Mouse (Mus musculus): Measurements from ENCODE around the gene P2ry10b. TPM values are rescaled to one million over a fixed set of nuclear protein-coding genes. Genes with fewer than 3 reads are reported as not detected.

P2ry10b gene
- polyA plus RNA-seq (2014; fragmentation: Nextera tagmentation; extraction: Ambion mirVana), result 0.21 and 0.24 TPM in 2 replicates

GRCm38 (mm10) chrX:107148681-107149080 is at the start of gene P2ry10b:
P2ry10b (plus strand) TSS chrX:107148927.
- Histone ChIP-seq H3K4me3 (ENCODE audit: low read depth, low read length) (no peak within 1 kb of the TSS), H3K36me3 (ENCODE audit: insufficient read depth) (no peaks in the 10 kb centered on the region), H3K9me3 (ENCODE audit: low read depth, low read length) (no peaks in the 10 kb centered on the region), H3K4me2 (no peak within 1 kb of the TSS), H3K27me3 (ENCODE audit: insufficient read depth, low read length) (no peaks in the 10 kb centered on the region), H3K9ac (no peak within 1 kb of the TSS), H3K4me1 (ENCODE audit: insufficient read depth) (no peaks in the 10 kb centered on the region), H3K27ac (ENCODE audit: low read depth) (peak within 1 kb of the TSS; percentile 24; the same call in 1 of the 2 replicates)
- TF ChIP-seq CTCF (IDR thresholded peaks at IDR 0.05; ENCODE audit: low read depth), result no peak
- DNase-seq, result no peak
- 82% methylated on average over 3 of the region's 3 CpGs for WGBS
- ATAC-seq (ENCODE audit: insufficient read depth), result no peak

DNA sequence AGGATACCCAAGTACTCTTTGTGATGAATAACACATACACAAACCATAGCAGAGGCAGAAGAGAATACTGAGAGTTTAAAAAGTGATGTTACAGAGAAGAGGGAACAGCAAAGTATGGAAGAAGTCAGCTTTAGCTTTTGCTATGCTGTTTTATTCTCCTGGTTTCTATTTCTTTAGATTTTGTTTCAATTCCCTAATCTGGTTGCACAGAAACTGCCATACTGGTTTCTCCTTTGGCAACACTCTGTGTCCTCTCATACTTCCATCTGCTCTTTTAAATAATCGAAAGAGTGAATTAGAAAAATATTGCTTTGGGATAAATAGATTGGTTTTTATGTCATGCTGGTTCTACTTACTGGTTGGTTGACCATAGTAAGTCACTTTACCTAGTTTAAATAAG is 32.4 kb upstream of the P2ry10b start:
- no peaks in the 10 kb centered on the region for H3K4me1 ChIP-seq (ENCODE audit: insufficient read depth)
- 80% methylated on average over 1 of the region's 1 CpGs for WGBS
- no peaks in the 10 kb centered on the region for H3K27me3 ChIP-seq (ENCODE audit: insufficient read depth, low read length)
- no peak overlapping the region for H3K4me3 ChIP-seq (ENCODE audit: low read depth, low read length)
- H3K4me2 ChIP-seq, result no peak overlapping the region
- H3K36me3 ChIP-seq (ENCODE audit: insufficient read depth), result no peaks in the 10 kb centered on the region
- no peak for DNase-seq
- no peak for TF ChIP-seq CTCF (IDR thresholded peaks at IDR 0.05; ENCODE audit: low read depth)
- H3K9ac ChIP-seq, result no peak overlapping the region
- ATAC-seq (ENCODE audit: insufficient read depth), result no peak
- no peak overlapping the region for H3K27ac ChIP-seq (ENCODE audit: low read depth)
- H3K9me3 ChIP-seq (ENCODE audit: low read depth, low read length), result no peaks in the 10 kb centered on the region

GRCm38 (mm10) chrX:107116987-107117386 is 31.7 kb upstream of the P2ry10b start:
- Histone ChIP-seq H3K9ac (no peak overlapping the region), H3K4me3 (ENCODE audit: low read depth, low read length) (no peak overlapping the region), H3K27ac (ENCODE audit: low read depth) (no peak overlapping the region), H3K27me3 (ENCODE audit: insufficient read depth, low read length) (no peaks in the 10 kb centered on the region), H3K4me1 (ENCODE audit: insufficient read depth) (no peaks in the 10 kb centered on the region), H3K4me2 (no peak overlapping the region), H3K36me3 (ENCODE audit: insufficient read depth) (no peaks in the 10 kb centered on the region), H3K9me3 (ENCODE audit: low read depth, low read length) (no peaks in the 10 kb centered on the region)
- DNase-seq (no peak), ATAC-seq (ENCODE audit: insufficient read depth) (no peak)
- no peak for TF ChIP-seq CTCF (IDR thresholded peaks at IDR 0.05; ENCODE audit: low read depth)
- WGBS, result 67% methylated on average over 1 of the region's 1 CpGs

- Histone ChIP-seq H3K27ac (ENCODE audit: low read depth) (no peak overlapping the region), H3K4me1 (ENCODE audit: insufficient read depth) (no peaks in the 10 kb centered on the region), H3K4me3 (ENCODE audit: low read depth, low read length) (no peak overlapping the region), H3K9ac (no peak overlapping the region), H3K9me3 (ENCODE audit: low read depth, low read length) (no peaks in the 10 kb centered on the region), H3K27me3 (ENCODE audit: insufficient read depth, low read length) (no peaks in the 10 kb centered on the region), H3K4me2 (no peak overlapping the region), H3K36me3 (ENCODE audit: insufficient read depth) (no peaks in the 10 kb centered on the region)
- 45% methylated on average over 3 of the region's 3 CpGs for WGBS
- TF ChIP-seq CTCF (IDR thresholded peaks at IDR 0.05; ENCODE audit: low read depth), result no peak
- no peak for ATAC-seq (ENCODE audit: insufficient read depth)
- peak; percentile 20 for DNase-seq
These were observed 5.5 kb upstream of the P2ry10b start for GRCm38 (mm10) chrX:107143184-107143583.

DNA sequence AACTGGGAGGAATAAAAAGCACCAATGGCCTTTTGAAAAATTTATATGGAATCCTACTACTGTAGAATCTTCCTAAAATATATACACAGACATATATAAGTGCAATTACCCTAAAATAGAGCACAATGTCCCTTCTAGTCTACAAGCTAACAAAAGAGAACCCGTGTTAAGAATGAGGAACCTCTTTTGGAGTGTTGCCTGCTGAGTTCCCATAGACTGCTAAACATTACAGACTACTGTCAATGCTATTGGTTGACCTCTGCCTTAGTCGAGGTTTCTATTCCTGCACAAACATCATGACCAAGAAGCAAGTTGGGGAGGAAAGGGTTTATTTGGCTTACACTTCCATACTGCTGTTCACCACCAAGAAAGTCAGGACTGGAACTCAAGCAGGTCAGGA is 4.8 kb upstream of the P2ry10b start:
- DNase-seq (no peak), ATAC-seq (ENCODE audit: insufficient read depth) (no peak)
- 71% methylated on average over 2 of the region's 2 CpGs for WGBS
- no peak for TF ChIP-seq CTCF (IDR thresholded peaks at IDR 0.05; ENCODE audit: low read depth)
- H3K4me1 ChIP-seq (ENCODE audit: insufficient read depth), result no peaks in the 10 kb centered on the region
- H3K27me3 ChIP-seq (ENCODE audit: insufficient read depth, low read length), result no peaks in the 10 kb centered on the region
- H3K9ac ChIP-seq, result no peak overlapping the region
- H3K27ac ChIP-seq (ENCODE audit: low read depth), result no peak overlapping the region
- H3K4me2 ChIP-seq, result no peak overlapping the region
- no peaks in the 10 kb centered on the region for H3K36me3 ChIP-seq (ENCODE audit: insufficient read depth)
- no peak overlapping the region for H3K4me3 ChIP-seq (ENCODE audit: low read depth, low read length)
- H3K9me3 ChIP-seq (ENCODE audit: low read depth, low read length), result no peaks in the 10 kb centered on the region

- Histone ChIP-seq H3K27me3 (ENCODE audit: insufficient read depth, low read length) (no peaks in the 10 kb centered on the region), H3K9me3 (ENCODE audit: low read depth, low read length) (no peaks in the 10 kb centered on the region), H3K4me2 (no peak overlapping the region), H3K27ac (ENCODE audit: low read depth) (peak overlapping the region; percentile 24; the same call in 1 of the 2 replicates), H3K36me3 (ENCODE audit: insufficient read depth) (no peaks in the 10 kb centered on the region), H3K4me1 (ENCODE audit: insufficient read depth) (no peaks in the 10 kb centered on the region), H3K9ac (no peak overlapping the region), H3K4me3 (ENCODE audit: low read depth, low read length) (no peak overlapping the region)
- no peak for ATAC-seq (ENCODE audit: insufficient read depth)
- 50% methylated on average over 4 of the region's 4 CpGs for WGBS
- DNase-seq, result peak; percentile 7
- no peak for TF ChIP-seq CTCF (IDR thresholded peaks at IDR 0.05; ENCODE audit: low read depth)
These were observed 765 bp downstream of the P2ry10b start for GRCm38 (mm10) chrX:107149391-107149993.

DNA sequence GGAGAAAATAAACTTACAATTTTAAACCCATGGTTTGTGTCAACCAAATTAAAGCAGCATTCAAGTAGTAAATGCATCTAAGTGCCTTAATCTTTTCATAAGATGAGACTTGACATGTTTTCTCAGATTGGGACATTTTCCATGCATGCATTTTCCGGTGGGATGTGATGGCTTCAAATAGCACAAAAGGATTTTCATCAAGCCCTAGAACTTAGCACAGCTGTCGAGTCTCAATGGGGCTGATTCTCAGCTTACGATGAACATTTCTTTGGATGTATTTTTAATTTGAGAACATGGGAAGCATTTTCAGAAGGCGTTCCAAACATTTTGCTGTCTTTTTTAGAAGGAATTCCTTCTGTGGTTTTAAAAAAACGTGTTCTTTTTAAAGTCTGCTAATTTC is 1.3 kb downstream of the P2ry10b start:
- Histone ChIP-seq H3K36me3 (ENCODE audit: insufficient read depth) (no peaks in the 10 kb centered on the region), H3K9me3 (ENCODE audit: low read depth, low read length) (no peaks in the 10 kb centered on the region), H3K4me3 (ENCODE audit: low read depth, low read length) (no peak overlapping the region), H3K27ac (ENCODE audit: low read depth) (0 out of 2 replicates have a peak overlapping the region, but pooled peaks have one; percentile 24), H3K27me3 (ENCODE audit: insufficient read depth, low read length) (no peaks in the 10 kb centered on the region), H3K4me1 (ENCODE audit: insufficient read depth) (no peaks in the 10 kb centered on the region), H3K4me2 (no peak overlapping the region), H3K9ac (no peak overlapping the region)
- ATAC-seq (ENCODE audit: insufficient read depth) (no peak), DNase-seq (peak; percentile 9)
- TF ChIP-seq CTCF (IDR thresholded peaks at IDR 0.05; ENCODE audit: low read depth), result no peak
- WGBS, result 47% methylated on average over 5 of the region's 5 CpGs
